Mouse (Mus musculus) right cerebral cortex, postnatal 25 days (tissue): Measurements from ENCODE around the gene Serpinf2.
"Not testable (repeated sequence)": the region's sequence is repeated elsewhere in the genome, so short reads cannot be mapped to it uniquely, and the experiment has no call there.

ENCODE experiments used
- DNase-seq: peaks from one replicate; pipeline ENCODE4 v3.0.0; 2022

Serpinf2 gene

GRCm38 (mm10) chr11:75459141-75459711, 19.8 kb upstream of the Serpinf2 start:
- no peak for DNase-seq

- no peak for DNase-seq
Observed at GRCm38 (mm10) chr11:75458628-75459041, 19.2 kb upstream of the Serpinf2 start.

DNA sequence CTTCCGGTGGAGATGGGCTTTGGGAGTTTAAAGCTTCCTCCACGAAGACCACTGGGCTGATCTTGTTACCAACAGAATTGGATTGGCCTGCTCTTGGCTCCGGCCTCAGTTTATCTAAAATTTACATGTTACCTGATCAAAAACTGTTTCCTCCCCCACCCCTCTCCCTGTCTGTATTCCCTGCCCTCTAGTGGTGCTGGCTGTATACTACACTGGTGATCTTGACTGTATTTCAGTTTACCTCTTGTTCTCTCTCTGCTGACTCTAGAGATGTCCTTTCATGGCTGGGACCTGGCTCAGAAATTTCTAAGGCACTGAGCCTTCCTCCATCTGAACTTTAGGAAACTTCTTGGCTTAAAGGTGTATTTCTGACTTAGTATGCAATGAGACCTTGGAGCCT, 18.8 kb upstream of the Serpinf2 start:
- DNase-seq: no peak

DNA sequence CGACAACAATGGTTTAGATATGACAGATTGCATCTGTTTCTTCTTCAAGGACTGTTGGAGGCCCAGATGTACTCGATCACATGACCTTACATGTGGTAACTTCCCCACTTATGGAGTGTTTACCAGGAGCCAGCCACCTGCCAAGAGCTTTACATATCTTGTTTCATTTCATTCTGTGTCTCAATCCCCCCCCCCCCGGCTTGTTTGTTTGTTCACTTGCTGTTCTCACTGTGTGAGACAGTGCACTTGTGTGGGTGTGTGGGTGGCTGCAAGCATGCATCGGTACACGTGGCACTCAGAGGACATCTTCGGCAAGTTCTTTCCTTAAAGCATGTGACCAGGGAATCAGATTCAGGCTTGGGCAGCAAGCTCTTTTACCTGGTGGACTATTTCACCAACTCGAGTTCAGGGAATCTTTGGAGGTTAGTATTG, 17.1 kb upstream of the Serpinf2 start:
- DNase-seq: no peak

GRCm38 (mm10) chr11:75455971-75456370, 16.6 kb upstream of the Serpinf2 start:
- not testable (repeated sequence) for DNase-seq

DNA sequence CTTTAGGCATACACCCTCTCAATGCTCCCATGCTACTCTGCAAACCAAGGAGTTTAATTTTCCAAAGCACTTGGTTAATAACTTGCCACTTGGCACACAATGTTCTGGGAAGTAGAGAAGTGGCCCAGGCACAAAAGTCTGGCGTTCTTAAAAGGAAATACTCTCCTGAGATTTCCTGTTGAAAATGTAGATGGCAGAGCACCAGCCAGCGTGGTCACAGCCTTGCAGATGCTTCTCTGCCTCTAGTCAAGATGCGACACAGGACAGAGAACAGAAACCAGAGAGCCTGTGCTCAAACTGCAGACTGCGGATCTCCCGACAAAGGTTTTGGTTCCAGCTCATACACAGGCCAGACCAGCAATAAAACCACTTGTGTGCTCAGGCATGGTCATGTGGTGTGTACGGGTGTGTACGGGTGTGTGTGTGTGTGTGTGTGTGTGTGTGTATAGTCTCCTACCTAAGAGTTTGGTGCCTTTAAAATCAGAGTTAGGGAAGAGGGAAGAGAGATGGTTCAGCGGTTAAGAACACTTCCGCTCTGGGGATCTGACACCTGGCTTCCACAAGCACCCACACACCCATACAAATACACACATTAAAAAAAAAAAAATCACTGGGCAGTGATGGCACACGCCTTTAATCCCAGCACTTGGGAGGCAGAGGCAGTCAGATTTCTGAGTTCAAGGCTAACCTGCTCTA, 15.8 kb upstream of the Serpinf2 start:
- no peak for DNase-seq

DNA sequence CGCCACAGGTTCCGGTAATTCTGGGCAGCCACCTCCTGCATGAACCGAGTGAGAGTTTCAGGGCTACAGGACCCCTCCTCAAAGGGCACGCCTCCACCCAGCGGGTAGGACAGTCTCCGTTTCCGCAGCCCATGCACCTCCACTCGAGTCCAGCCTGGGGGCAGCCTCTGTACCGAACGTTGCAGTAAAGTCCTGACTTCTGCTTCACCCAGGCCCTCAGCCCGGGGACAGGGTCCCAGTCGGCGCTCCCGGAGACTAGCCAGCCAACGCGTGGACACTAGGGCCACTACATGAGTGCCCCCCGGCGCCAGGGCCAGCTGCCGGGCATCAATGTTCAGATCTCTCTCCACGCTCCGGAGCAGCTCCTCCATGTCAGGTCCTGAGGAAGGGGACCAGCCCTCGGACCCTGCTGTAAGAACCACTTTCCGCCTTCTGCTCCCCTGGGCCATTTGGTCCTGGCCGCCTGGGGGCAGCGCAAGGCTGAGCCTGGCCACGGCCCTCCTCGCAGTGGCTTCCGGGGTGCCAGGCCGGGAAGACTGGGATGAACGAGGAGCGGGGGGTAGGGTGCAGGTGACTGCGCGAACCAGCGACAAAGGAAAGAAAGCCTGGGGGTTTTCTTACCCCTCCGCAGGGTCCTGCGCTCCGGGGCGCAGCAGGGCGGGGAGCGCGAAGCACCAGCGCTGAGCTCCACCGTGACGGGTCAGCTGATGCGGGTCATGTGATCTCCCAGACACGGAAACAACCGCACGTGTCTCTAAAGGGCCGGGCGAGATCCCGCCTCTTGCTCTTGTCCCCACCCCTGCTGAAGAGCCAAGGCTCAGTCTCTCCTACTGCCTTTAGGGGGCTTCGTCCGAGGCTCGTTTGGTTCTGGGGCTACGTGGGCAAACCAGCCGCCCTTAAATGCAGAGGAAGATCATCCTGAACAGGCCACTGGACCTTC, 14.9 kb upstream of the Serpinf2 start, which contains the start of gene Wdr81:
Gene Wdr81 (minus strand): TSS at position 727 of the 940 bp plus-strand sequence.
- DNase-seq: peak; percentile 88

- no peak for DNase-seq
Observed at GRCm38 (mm10) chr11:75452812-75453557, 13.6 kb upstream of the Serpinf2 start.

DNA sequence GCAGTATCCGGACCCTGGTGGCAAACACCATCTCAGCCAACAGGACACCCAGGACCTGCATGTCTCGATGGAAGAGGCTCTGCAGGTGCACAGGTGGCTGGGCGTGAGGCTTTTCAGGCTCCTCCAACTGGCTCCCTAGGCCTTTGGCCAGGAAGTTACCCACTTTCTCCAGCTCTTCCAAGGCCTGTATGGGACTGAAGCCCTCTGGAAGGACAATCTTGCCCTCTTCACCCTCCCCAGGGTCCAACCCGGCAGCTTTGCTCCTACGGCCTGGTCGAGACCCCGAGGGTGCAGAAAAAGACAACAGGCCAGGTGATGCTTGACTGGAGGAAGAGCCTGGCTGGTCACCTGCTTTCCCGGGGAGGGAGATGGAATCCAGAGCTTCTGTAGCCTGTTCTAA, 12.7 kb upstream of the Serpinf2 start:
- no peak for DNase-seq

DNA sequence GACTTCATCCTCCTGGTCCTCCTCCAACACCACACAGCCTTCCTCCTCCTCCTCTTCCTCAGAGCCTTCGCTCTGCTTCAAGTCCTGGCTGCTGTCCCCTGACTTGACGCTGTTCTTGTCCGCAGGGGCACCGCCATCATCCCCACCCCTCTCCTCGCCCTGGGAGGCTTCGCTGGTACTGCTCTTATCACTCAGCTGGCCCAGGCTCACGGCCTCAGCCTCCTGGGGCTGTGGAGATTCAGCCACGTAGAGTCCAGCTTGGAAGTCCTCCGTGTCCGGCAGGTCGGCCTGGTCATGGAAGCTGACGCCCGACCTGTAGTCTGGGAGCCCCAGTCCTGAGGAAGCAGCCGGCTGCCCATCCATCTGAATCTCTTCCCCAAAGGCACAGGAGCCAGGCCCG, 11.5 kb upstream of the Serpinf2 start:
- DNase-seq: no peak

GRCm38 (mm10) chr11:75450304-75450908, 11.0 kb upstream of the Serpinf2 start:
- DNase-seq: no peak

DNA sequence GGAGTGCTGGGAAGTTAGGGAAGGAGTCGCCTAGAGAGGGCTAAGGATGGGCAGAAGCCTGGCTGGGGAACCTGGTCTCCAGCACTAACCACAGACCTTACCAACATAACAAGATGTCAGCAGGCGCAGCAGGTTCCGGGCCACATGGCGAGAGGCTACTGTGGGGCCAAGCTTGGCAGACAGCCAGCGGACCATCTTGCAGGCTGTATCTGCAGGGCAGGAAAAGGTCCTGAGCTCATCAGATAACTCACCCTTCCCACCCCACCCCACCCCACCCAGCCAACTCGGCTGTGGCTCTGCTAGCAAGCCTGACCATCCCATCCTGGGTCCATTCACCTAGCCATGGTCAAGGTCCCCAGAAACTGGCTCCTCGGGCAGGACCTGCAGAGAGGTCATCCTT, 10.3 kb upstream of the Serpinf2 start:
- no peak for DNase-seq

GRCm38 (mm10) chr11:75448575-75448974, 9.2 kb upstream of the Serpinf2 start:
- DNase-seq: no peak

GRCm38 (mm10) chr11:75443711-75444110, 4.3 kb upstream of the Serpinf2 start:
- DNase-seq: no peak

DNA sequence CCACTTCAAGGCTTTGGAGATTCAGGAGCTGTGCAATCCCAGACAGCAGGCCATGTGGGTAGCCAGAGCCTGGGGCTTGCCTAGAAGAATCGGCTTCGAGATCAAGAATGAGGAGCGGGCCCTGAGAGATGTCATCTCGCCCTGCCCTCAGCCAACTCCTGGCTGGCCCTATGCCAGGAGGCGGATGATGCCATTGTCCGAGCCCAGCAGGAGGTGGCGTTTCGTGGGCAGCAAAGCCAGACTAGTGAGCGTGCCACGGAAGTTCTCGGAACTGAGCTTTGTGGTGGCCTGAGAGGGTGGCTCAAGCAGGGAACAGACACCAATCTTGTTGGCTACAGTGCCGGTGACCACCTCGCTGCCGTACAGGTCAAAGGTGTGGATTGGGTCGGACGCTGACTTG, 2.2 kb upstream of the Serpinf2 start:
- DNase-seq: no peak

DNA sequence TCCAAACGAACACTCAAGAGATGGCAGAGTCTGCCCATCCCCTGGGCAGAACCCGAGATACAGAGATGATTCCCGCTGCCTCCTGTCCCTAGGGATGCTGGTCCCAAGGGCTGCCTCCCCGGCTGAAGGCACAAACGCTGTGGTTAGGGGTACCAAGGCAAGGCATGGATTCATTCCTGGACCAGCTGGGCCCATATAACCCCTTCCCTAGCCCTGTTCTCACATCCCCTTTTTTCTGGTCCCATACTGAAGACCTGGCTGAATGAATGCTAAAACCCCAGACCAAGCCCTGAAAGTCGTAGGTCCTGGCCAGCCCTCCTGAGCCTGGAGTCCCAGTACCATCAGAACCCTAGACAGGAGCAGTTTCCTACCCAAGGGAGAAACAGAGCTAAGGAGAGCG, 1.6 kb upstream of the Serpinf2 start:
- no peak for DNase-seq

GRCm38 (mm10) chr11:75439951-75440350, 560 bp upstream of the Serpinf2 start:
- no peak for DNase-seq

DNA sequence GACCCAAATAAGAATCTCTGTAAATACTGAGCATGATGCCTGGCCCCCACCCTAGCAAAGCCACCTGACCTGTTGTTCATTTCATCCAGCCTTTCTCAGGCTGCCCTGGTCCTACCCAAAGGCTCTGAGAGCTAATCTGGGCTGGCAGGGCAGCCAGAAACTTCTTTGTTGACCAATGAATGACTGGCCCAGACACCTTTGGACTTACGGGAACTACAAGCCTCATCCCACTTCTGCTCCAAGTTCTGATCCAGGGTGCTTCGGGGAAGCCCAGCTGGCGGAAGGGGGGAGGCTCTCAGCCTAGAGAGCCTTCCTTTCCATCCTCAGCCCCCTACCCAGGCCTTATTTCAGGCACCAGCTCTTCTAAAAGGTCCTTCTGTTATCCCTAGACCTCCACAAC, 587 bp downstream of the Serpinf2 start:
- no peak for DNase-seq

GRCm38 (mm10) chr11:75438194-75438593, 1.2 kb downstream of the Serpinf2 start:
- no peak for DNase-seq

DNA sequence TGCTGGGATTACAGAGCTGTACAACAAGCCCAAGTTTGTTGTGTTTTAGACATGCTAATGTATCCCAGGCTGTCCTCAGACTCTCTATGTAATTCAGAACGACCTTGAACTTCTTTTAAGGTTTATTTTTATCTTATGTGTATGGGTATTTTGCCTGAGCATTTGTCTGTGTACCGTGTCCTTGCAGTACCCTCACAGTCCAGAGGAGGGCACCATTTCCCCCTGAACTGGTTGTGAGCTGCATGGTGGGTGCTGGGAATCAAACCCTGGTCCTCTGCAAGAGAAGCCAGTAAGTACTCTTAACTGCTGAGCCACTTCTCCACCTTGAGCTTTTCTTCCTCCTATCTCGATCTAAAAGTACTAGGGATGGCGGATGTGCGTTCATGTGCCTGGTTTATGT, 5.3 kb downstream of the Serpinf2 start:
- DNase-seq: no peak

DNA sequence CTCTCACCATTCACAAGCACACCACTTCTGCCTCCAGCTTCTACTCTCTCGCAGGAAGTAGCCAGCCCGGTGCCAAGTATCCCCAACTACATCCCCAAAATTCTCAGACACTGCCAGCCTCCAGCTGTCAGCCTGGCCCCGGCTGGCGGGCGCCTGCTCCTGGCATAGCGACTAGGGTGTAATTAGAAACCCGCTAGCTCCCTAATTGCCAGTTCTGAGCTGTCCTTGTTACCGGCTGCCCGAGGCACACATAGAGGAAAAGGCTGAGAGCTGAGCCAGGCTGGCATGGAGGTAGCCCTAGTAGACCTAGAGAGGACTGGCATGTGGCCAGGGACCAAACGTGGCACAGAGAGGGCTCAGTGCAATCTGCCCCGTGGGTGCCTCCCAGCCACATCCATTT, 8.1 kb downstream of the Serpinf2 start:
- peak; percentile 65 for DNase-seq

- no peak for DNase-seq
Observed at GRCm38 (mm10) chr11:75429019-75429705, 10.2 kb downstream of the Serpinf2 start.
